Mouse (Mus musculus): ENCODE measurements at regions not wholly inside any gene's neighbourhood (a gene's known extent, or its start where the extent isn't known, plus 50 kb on each side); places are given as distances from the start of the nearest gene placed in this dataset.

GRCm38 (mm10) chr5:91695632-91696031, 178.2 kb downstream of the Parm1 start:
- no peak for TF ChIP-seq POLR2A (IDR thresholded peaks at IDR 0.05; ENCODE audit: extremely low read depth, insufficient read depth, low read length)
- no peak for TF ChIP-seq CTCF (IDR thresholded peaks at IDR 0.05; ENCODE audit: low read depth, low read length)

Measured in liver, adult 2 months (tissue).